Mouse (Mus musculus) megakaryocyte, adult 5-6 weeks (primary cell): Measurements from ENCODE around the gene Ppp1r14b. TPM values are rescaled to one million over a fixed set of nuclear protein-coding genes. Genes with fewer than 3 reads are reported as not detected.
"Not testable (repeated sequence)": the region's sequence is repeated elsewhere in the genome, so short reads cannot be mapped to it uniquely, and the experiment has no call there.

Experiments used
- ATAC-seq: 2 replicates; pipeline ENCODE4 v1.8.0; 2016; ENCODE audit warnings: mild to moderate bottlenecking, inconsistent platforms; ENCODE audit not compliant: poor library complexity, severe bottlenecking
- total RNA-seq, 2 experiments: library from RNA; stranded (forward) in 1 of 2; stranded (reverse) in 1 of 2; fragments of 153-499, 151-499 nt in 1 of 2; fragments of 221-1000, 200-1000 nt in 1 of 2; gene quantifications; 2 replicates each; pipeline versions ENCODE4 v1.2.3 to v1.2.4; 2015 to 2017

The Ppp1r14b gene
- total RNA-seq, 2 experiments from 2014 or later: 43.8 to 63.8 TPM

DNA sequence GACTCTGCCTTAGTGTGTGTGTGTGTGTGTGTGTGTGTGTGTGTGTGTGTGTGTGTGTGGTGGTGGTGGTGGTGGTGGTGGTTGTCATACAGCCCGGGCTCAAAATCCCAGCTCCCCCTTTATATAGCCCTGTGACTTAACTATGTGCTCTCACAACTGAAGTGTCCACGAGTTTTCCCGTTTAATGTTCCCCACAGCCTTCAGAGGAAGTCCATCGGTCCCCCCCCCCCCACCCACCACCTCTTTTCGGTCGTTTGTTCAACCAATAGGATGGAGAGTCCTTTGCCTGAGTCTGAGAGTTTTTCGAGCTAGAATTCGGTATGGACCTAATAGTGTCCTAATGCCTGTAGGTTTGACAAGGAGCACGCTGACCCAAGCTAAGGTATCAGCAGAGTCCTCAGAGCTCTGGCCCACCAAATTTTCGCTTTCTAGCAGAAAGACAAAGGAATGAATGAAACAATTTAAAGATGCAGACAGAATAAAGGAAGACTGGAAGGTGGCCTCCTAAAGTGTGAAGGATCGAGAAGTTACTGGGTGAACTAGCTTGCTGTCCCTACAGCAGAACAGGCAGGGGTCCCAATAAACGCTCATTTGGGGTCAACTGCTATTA lies 1.1 kb upstream of the Ppp1r14b start:
- no peak for ATAC-seq

DNA sequence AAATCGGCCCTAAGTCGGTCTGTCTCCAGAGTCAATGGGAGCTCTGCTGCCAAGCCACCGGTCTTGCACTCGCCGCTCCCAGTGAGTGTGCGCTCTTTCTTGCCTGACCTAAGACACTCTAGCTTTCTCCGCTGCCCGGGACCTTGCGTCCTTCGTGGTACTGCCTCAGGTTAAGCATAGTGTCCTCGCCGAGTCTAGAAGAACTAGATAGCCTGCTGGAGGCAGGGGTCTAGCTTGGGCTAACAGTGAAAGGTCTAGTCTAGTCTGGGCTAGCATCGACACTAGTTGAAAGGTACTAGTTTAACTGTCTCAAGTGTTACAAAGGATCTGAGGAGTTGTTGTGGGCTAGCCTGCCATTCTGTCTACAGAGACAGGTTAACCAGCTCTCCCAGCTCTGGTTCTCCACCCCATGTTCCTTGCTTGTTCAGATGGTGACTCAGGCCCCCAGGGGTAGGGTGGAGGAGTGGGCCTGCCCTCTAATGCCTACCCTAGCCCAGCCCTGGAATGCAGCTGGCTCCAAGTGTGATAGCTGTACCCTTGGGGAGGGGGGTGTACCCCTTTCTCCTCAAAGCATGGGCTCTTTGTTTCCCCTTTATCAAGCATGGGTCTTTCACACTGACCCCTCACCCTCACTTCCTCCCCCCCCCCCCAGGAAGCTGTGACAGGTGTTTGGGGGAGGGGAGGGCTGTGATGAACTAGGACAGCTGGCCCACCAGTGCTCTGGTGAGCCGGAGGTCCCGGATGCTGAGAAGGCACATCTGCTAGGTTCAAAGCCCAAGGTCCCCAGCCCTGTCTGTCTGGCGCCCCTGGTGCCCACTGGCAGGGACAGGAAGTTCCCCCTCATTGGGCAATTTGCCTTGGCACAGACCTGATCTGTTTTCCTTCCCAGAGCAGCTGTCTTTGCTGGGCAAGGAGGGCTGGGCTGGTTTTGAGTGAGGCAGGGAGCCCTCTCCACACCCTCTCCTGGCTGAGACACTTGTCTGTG lies 1.1 kb downstream of the Ppp1r14b start, which contains the start of gene Plcb3:
Gene Plcb3, minus strand, starts transcription at position 934 of the 985 bp plus-strand sequence.
- ATAC-seq: no peak

DNA sequence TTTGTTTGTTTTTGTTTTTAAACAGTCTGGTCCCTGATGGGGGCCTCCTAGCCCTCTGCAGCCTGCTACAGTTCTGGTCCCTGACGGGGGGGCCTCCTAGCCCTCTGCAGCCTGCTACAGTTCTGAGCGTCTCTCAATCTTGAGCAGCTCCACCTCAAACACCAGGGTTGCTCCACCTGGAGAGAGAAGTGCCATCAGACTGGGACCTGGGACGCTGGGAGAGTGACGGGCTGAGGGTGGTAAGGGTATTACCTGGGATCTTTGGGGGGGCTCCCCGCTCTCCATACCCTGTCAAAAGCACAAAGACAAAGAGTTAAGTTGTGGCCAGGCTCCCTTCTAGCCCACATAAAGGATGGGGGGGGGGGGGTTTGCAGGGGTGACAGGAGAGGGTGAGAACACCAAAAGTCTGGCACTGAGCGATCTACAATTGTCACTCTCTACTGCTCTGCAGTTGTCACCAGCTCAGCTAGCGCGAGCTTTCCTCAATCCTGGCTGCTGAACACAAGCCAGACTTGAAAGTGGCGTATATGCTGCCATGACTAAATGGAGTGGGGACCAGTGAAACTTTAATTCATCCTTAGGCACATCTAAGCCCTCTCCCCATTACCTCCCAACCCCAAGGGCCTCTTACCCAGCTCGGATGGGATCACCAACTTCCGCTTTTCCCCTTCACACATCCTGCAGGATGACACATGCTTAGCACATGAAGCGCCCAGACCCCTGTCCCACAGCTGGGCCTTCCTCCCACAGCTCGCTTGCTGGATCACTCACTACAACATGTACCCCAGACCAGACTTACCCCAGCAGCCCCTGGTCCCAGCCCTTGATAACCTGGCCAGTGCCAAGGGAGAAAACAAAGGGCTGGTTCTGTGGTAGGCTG lies 3.2 kb downstream of the Ppp1r14b start:
- no peak for ATAC-seq

DNA sequence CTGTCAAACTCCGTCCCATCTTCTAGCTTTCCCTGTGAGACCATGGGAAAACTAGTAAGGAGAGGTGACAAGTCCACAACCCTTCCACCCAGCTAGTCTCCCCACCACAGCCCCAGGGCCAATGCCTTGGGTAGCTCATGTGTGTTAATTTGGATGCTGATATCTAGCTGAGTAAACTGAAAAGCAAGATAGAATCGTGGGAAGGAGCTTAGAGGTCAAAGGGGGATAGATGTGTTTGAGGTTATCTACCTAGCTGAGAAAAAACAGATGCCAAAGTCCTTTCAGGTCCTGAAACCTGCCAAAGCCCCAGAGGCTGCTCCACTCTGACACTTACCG lies 3.8 kb downstream of the Ppp1r14b start:
- no peak for ATAC-seq

DNA sequence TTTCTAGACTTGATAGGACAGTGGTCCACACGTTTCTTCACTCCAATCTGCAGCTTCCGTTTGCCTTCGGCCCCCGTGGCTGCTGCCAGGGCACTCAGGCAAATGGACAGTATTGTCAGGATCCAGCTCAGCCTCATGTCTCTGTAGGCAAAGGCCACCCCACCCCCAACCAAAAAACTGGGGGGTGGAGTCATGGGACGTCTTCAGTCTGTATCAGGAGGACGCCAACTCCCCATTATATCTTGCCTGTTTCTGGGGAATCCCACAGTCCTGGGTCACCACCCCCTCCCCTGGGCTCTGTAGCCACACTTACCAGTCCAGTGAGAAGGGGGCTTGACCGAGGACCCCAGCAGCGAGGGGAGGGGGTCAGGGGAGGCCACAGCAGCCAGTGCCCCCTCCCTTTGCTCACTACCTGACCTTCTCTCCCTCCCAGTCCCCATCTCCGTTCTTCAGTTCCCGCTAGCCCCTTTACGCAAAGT lies 4.3 kb downstream of the Ppp1r14b start:
- no peak for ATAC-seq

DNA sequence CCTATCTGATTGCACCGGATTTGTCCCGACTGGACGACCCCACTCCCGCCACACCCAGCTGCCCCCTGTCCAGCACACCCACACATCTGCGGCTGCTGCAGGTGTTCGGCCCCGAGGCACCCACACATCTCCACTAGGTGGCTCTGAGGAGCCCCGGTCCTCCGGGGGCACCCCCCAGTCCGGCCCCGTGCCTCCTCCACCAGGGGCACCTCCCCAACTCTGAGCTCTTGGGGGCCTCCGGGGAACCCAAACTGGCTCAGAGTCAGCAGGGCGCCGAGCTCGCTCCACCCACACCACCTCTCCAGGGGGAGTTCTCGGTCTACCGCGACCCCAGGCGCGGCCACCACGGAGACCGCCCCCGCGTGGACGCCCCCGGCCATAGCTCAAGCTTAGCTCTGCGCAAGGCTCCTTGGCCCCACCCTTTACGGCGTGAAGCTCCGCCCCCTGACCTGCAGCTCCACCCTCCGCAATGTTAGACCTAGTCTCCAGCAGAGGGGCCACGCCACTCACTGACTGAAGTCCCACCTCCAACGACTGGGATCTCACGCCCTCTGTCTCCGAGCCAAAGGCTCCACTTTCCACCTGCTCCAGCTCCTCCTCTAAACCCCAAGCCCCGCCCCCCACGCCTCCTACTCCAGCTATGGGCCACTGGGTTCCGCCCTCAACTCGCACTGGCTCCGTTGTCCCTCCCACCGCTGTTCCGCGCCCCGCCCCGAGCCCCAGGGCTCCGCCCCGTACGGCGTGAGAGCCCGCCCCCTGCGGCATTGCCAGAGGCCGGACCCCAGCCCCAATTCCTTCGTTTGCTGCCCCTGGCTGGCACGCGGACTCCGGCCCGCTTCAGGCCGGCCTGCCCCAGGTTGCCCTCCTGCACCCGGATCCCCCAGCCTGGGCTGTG lies 5.0 kb downstream of the Ppp1r14b start:
- peak; percentile 81 for ATAC-seq

DNA sequence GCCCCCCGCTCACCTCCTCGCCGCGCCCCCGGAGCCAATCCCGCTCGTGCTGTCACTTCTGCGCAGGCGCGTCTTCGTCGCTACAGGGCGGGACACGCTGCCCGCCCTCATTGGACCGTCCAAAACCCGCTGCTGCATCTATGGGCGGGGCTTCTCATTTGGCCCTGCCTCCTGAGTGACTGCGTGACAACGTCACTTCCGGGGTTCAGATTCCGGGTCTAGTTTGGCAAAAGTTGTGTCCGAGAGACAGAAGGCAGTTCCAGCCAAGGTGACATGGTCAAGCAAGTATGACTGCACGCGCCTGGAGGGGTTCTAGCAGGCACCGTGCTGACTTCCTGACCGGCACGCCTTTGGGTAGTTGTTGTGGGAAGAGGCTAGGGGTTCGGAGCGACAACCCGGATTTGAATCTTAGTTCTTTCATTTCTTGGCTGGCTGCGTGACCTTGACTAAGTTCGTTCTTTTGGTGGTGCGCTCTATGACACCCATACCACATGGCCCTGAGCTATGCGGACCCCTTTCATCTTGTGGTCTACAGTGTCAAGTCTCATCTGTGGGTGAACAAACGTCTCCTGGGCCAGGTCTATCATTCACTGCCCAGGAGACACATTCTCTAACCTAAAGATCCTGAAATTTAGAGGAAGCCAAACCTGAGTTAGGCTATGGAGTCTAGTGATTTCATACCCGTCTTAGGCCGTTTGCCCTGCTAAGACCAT lies 5.8 kb downstream of the Ppp1r14b start, which contains the start of gene Fkbp2:
Gene Fkbp2, minus strand, starts transcription at position 121 of the 713 bp plus-strand sequence.
- peak; percentile 64 for ATAC-seq

DNA sequence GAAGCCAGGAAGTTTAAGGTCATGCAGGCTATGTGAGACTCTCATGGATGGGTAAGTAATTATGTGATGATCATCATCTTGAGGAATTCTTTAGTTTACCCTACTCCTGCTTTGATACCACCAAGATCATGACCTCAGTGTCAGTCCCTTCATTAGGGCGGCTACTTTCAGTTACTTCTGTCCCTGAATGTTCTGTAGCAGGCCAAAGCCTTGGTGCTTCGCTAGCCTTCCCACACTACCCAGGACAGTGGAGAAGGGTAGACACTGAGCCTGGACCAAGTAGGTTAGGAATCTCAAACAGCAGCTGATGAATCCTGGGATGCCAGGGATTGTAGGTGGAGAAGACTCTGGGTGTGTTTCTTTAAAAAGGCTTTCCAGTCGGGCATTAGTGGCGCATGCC lies 6.7 kb downstream of the Ppp1r14b start:
- no peak for ATAC-seq

DNA sequence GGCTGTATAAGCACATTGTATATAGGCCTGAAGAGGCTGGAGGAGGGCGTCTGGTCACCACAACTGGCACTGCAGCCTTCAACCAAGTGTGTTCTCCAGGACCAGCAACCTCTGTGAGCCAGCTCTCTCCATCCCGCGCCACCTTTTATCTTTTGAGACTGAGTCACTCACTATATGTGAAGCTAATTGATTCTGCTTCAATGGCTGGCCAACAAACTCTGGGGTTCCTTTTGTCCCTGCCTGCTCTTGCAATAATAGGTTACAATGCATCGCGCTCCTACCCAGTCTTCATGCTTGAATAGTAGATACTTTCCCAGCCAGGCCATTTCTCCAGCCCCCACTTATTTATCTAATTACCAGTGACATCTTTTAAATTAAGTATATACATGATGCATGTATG lies 8.9 kb downstream of the Ppp1r14b start:
- no peak for ATAC-seq

DNA sequence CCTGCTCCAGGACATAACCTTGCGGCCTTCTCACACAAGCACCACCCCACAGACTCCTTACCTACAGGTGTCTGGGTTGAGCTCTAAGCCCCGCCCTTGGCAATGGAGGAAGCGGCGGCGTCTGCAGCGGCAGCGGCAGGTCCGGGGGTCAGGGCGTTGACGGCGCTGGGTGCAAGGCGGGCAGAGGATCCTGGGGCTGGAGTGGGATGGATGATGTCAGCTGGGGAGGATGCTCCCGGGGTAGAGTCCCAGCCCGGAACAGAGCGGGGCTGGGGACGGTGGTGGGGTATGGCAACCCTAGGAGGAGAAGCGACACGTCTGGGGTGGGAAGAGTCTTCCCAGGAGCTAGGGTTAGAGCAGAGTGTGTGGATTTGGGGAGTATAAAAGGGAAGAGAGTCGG lies 10.5 kb downstream of the Ppp1r14b start:
- no peak for ATAC-seq

DNA sequence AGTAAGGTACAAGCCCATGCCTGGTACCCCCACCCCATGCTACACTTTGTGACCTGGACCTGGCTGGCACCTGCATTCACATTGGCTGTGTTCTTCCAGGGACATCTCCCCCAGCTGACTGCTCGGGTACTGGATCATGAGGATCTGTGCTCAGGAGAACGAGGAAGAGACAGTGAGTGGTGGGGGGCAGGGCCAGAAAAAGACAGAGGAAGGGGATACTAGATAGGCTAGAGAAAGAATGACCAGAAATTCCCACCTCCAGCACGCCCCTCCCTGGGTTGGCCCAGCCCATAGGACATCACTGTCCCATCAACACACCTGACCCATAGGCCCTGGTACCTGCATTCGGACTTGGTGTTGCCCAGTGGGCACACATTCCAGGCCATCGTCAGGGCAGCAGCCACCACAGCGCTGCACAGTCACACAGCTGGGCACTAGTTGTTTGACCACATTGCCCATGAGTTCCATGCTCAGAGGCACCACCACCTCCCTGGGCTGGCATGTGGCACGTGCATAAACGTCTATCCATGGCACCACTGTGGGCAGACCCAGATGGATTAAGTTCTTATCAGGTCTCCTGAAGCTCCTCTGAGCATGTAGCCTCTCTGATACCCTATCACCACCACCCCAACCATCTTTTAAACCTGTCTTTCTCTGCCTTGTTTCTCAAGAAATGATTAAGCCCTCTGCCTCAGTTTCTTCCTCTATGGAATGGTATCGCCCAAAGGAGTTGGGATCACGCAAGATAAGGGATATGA lies 11.4 kb downstream of the Ppp1r14b start:
- ATAC-seq: no peak

DNA sequence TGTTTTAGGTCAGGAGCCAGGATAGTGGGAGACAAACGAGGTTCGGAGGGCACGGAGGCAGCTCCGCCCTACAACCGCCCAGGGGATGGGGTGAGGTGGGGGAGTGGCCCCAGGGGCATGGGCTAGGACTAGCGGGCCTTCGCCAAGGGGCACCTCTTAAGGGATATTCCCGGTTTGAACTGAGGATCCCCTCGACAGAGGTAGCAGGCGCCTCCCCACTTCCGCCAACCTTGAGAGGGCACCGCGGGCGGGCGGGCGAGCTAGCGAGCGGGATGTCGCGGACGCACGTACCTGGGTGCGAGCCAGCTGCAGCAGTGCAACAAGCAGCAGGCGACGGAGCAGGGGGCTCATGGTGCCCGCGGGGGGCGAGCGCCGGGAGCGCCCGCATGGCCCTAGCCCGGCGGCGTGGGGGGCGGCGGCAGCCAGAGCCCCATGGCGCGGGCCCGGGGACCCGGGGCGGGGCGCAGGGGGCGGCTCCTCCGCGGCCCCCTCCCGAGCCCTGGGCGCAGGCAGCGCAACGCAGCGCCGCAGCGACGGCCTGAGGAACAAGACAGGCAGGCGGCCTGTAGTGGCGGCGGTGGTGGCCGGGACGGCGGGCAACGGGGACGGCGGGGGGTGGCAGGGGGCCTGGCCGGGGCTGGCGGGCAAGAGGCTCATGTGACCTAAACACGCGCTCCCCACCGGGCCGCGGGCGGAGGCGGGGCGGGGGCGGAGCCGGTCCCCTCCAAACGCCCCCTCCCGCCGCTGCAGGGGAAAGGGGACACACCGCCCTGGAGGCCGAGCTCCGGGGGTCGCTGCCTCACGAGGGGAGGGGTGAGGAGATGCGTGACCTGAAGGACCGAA lies 12.5 kb downstream of the Ppp1r14b start, which contains the start of gene Vegfb:
Gene Vegfb, minus strand, starts transcription at position 591 of the 843 bp plus-strand sequence.
- ATAC-seq: peak; percentile 55

DNA sequence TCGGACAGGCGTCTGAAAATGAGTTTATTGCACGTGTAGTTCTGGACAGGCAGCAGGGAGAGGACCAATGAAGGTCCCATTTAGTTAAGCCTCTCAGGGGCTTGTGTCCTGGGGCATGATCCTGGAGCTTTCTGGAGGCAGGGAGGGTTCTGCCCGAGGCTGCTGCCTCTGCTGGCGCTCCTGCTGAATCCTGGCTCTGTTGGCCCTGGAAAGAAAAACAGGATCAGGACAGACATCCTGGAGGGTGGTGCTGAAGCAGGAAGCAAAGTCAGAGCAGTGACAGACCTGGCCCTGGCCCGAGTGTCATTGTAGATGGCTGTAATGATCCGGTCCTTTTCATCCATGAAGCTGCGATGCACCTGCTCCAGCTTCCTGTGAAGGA lies 13.1 kb downstream of the Ppp1r14b start:
- ATAC-seq: no peak

DNA sequence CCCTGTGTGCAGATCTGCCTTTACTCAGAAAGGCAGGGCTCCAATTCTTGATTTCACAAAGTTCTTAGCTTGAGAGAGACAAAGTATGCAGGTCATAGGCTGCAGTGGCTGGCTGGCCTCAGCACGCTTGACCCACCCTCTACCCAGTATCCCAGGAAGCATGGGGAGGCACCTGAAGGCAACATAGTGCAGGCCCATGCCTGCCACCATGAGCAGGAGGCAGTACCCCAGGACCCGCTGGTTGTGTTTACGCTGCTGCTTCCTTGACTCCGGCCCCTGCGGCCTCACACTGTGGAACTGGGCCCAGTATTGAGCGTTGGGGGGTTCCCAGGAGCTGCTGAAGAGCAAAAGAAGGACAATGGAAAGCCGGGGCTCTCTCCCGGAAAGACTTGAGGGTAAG lies 14.5 kb downstream of the Ppp1r14b start:
- ATAC-seq: no peak

DNA sequence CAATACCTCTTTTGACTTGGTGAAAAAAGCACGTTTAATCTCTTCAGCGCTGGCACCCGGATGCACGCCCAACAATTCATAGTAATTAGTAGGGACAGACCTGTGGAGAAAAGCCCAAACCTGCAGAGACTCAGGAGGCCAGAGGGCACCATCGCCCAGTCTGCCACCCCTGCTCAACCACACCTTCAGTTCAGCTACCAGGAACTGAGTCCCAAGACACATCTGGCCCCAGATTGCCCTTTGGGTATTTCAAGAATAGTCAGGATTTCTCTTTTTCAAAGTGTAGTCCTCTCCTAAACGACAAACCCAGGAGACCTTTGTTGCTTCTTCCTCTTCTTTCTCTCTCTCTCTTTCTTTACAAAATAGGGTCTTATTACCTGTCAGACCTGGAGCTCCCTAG lies 15.9 kb downstream of the Ppp1r14b start:
- no peak for ATAC-seq

DNA sequence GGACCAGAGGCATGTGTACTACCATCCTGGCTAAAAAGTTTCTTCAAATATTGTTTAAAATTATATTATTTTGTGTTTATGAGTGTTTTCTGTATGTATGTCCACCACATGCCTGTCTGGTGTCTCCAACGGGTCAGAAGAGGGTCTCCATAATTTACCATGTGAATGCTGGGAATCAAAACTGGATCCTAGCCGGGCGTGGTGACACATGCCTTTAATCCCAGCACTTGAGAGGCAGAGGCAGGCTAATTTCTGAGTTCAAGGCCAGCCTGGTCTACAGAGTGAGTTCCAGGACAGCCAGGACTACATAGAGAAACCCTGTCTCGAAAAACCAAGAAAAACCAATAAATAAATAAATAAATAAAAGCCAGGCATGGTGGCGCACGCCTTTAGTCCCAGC lies 16.4 kb downstream of the Ppp1r14b start:
- ATAC-seq: not testable (repeated sequence)

DNA sequence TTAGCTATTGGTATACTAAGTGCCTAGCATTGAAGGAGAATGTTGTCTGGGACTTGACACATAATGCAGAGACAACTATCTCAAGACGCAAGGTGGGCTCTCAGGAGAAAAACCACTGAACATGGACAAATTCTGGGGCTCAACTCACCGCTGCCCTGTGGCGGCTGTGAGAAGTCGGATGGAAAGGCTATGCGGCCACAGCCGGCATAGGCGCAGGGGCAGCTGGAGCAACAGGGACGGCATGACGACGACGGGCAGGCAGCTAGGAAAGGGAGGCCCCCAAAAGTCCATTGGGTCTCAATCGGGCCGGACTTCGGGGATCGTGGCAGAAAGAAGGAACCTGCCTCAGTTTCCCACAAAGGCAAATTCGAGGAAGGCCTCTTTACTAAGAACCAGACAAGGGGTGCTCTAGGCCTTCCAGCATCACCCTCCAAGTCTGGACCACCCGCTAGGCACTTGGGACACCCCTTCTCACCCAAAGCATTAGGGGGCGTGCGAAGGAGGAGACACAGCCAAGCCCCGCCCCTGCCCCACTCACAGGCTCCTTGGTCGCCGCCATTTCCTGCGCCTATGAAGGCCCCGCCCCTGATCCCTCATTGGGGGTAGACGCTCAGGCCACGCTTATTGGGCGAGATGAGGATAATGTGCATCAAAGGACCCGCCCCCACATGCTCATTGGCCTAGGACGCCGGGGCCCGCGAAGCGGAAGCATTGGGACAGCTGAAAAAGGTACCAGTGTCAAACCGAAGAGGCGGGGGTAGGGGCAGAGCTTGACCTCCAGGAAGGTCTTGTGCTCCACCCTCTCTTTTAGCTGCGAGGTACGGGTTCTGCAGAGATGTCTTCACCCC lies 17.5 kb downstream of the Ppp1r14b start, which contains the start of gene Dnajc4:
Gene Dnajc4, minus strand, starts transcription at position 562 of the 848 bp plus-strand sequence.
- ATAC-seq: peak; percentile 95
